Mouse (Mus musculus): ENCODE data around the gene Gmeb2.

Gene Gmeb2

GRCm38 (mm10) chr2:181276766-181277165 lies 11.1 kb downstream of the Gmeb2 start:
- no peak for DNase-seq (ENCODE audit: extremely low read depth, low read depth, low spot score)

GRCm38 (mm10) chr2:181274639-181275038 lies 13.2 kb downstream of the Gmeb2 start:
- no peak for DNase-seq (ENCODE audit: extremely low read depth, low read depth, low spot score)

- no peak for DNase-seq (ENCODE audit: extremely low read depth, low read depth, low spot score)
These were observed 14.0 kb downstream of the Gmeb2 start for GRCm38 (mm10) chr2:181273829-181274228.

- DNase-seq (ENCODE audit: extremely low read depth, low read depth, low spot score), result no peak
These were observed 15.7 kb downstream of the Gmeb2 start for GRCm38 (mm10) chr2:181272092-181272491.

- DNase-seq (ENCODE audit: extremely low read depth, low read depth, low spot score), result no peak
These were observed 21.0 kb downstream of the Gmeb2 start for GRCm38 (mm10) chr2:181266839-181267238.

GRCm38 (mm10) chr2:181253248-181253647 lies 34.6 kb downstream of the Gmeb2 start:
- DNase-seq (ENCODE audit: extremely low read depth, low read depth, low spot score), result no peak

GRCm38 (mm10) chr2:181251841-181252240 lies 36.0 kb downstream of the Gmeb2 start:
- no peak for DNase-seq (ENCODE audit: extremely low read depth, low read depth, low spot score)

- no peak for DNase-seq (ENCODE audit: extremely low read depth, low read depth, low spot score)
These were observed 38.6 kb downstream of the Gmeb2 start for GRCm38 (mm10) chr2:181249217-181249616.

GRCm38 (mm10) chr2:181245031-181245430 lies 42.8 kb downstream of the Gmeb2 start:
- DNase-seq (ENCODE audit: extremely low read depth, low read depth, low spot score), result no peak

GRCm38 (mm10) chr2:181243706-181244394 lies 44.0 kb downstream of the Gmeb2 start:
- DNase-seq (ENCODE audit: extremely low read depth, low read depth, low spot score), result no peak

GRCm38 (mm10) chr2:181242314-181242665 lies 45.5 kb downstream of the Gmeb2 start:
- DNase-seq (ENCODE audit: extremely low read depth, low read depth, low spot score), result no peak

- DNase-seq (ENCODE audit: extremely low read depth, low read depth, low spot score), result no peak
These were observed 46.1 kb downstream of the Gmeb2 start, which contains the start of gene Helz2 for GRCm38 (mm10) chr2:181241602-181242313. Gene Helz2, minus strand, starts transcription at chr2:181242027.

- no peak for DNase-seq (ENCODE audit: extremely low read depth, low read depth, low spot score)
These were observed 46.9 kb downstream of the Gmeb2 start for GRCm38 (mm10) chr2:181240806-181241440.

- DNase-seq (ENCODE audit: extremely low read depth, low read depth, low spot score), result no peak
These were observed 48.6 kb downstream of the Gmeb2 start for GRCm38 (mm10) chr2:181239261-181239660.

GRCm38 (mm10) chr2:181238861-181239260 lies 49.0 kb downstream of the Gmeb2 start:
- DNase-seq (ENCODE audit: extremely low read depth, low read depth, low spot score), result no peak

- DNase-seq (ENCODE audit: extremely low read depth, low read depth, low spot score), result no peak
These were observed 49.7 kb downstream of the Gmeb2 start for GRCm38 (mm10) chr2:181238091-181238610.

- no peak for DNase-seq (ENCODE audit: extremely low read depth, low read depth, low spot score)
These were observed 50.4 kb downstream of the Gmeb2 start for GRCm38 (mm10) chr2:181237251-181238014.

- no peak for DNase-seq (ENCODE audit: extremely low read depth, low read depth, low spot score)
These were observed 51.9 kb downstream of the Gmeb2 start for GRCm38 (mm10) chr2:181235681-181236566.

- no peak for DNase-seq (ENCODE audit: extremely low read depth, low read depth, low spot score)
These were observed 53.2 kb downstream of the Gmeb2 start for GRCm38 (mm10) chr2:181234680-181235079.

GRCm38 (mm10) chr2:181233443-181233842 lies 54.4 kb downstream of the Gmeb2 start:
- no peak for DNase-seq (ENCODE audit: extremely low read depth, low read depth, low spot score)
